Mouse (Mus musculus) heart, embryonic 12.5 days (tissue): ENCODE measurements around the gene Adap1. TPM values are rescaled to one million over a fixed set of nuclear protein-coding genes. Genes with fewer than 3 reads are reported as not detected.

Source experiments
- ATAC-seq: fragments of 200-750 bp; cut with Nextera tagmentation; 2 replicates; pipeline ENCODE4 v1.8.0; 2017; ENCODE audit warnings: moderate TSS enrichment, moderate library complexity; ENCODE audit not compliant: insufficient number of reproducible peaks, low FRiP score
- H3K27ac ChIP-seq: fragments of 300-500 bp; sonication (generic); 2 replicates; pipeline ENCODE4 v1.5.1; 2016; ENCODE audit warnings: mild to moderate bottlenecking, moderate library complexity; ENCODE audit not compliant: poor library complexity, severe bottlenecking
- H3K27me3 ChIP-seq: fragments of 300-500 bp; sonication (generic); replicated peaks from 2 replicates; pipeline ENCODE4 v1.6.1; 2016; ENCODE audit warnings: mild to moderate bottlenecking, moderate library complexity
- H3K36me3 ChIP-seq: fragments of 300-500 bp; sonication (generic); 2 replicates; pipeline ENCODE4 v1.6.1; 2016; ENCODE audit warnings: mild to moderate bottlenecking, moderate library complexity
- H3K4me1 ChIP-seq: fragments of 300-500 bp; sonication (generic); replicated peaks from 2 replicates; pipeline ENCODE4 v1.6.1; 2016; ENCODE audit warnings: mild to moderate bottlenecking
- H3K4me2 ChIP-seq: fragments of 300-500 bp; sonication (generic); 2 replicates; pipeline ENCODE4 v1.6.1; 2016; ENCODE audit warnings: mild to moderate bottlenecking, moderate library complexity
- H3K4me3 ChIP-seq: fragments of 300-500 bp; sonication (generic); 2 replicates; pipeline ENCODE4 v1.5.1; 2016; ENCODE audit warnings: mild to moderate bottlenecking
- H3K9ac ChIP-seq: fragments of 300-500 bp; sonication (generic); 2 replicates; pipeline ENCODE4 v1.6.1; 2016; ENCODE audit warnings: mild to moderate bottlenecking, moderate library complexity
- H3K9me3 ChIP-seq: fragments of 300-500 bp; sonication (generic); replicated peaks from 2 replicates; pipeline ENCODE4 v1.6.1; 2016; ENCODE audit warnings: mild to moderate bottlenecking, moderate library complexity
- WGBS: fragments of 180-500 bp; shearing (Covaris S2); methylation state at CpG from one replicate; pipeline ENCODE4 v1.1.7; 2016; 5-methylcytosine and 5-hydroxymethylcytosine counted together
- polyA plus RNA-seq: library from polyadenylated mRNA; unstranded; fragments of >200 nt; fragmentation: Nextera tagmentation; extraction: Ambion mirVana; gene quantifications from 2 replicates; pipeline ENCODE4 v1.2.1, GENCODE M21; 2016

Adap1 gene
- polyA plus RNA-seq, 1 experiment from 2014 or later = 1.1 TPM

DNA sequence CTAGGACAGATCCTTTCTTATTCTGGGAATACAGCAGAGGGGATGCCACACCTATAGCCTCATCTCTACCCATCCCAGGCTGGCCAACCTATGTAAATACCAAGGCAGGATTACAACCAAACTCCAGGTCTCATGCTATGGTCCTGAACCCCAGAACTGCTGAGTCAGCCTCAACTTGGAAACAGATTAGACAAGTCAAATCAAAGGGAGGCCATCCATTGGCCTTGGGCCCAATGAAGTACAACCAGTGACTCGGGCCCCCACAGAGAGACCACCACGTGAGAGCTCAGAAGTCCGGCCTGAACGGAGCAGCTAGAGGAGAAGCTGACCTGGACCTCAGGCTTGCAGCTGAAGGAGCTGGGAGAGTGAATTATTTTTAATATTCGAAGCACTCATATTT, 27.7 kb downstream of the Adap1 start:
- peaks cover 17% of the 10 kb centered on the region for H3K27me3 ChIP-seq
- H3K4me1 ChIP-seq = 0 out of 2 replicates have a peak, but pooled peaks cover 3% of the 10 kb centered on the region
- WGBS = 87% methylated on average over 5 of the region's 5 CpGs
- no peaks in the 10 kb centered on the region for H3K9me3 ChIP-seq
- H3K9ac ChIP-seq = no peak overlapping the region
- ATAC-seq = no peak
- H3K4me3 ChIP-seq = no peak overlapping the region
- no peak overlapping the region for H3K27ac ChIP-seq
- H3K36me3 ChIP-seq = no peaks in the 10 kb centered on the region
- no peak overlapping the region for H3K4me2 ChIP-seq

DNA sequence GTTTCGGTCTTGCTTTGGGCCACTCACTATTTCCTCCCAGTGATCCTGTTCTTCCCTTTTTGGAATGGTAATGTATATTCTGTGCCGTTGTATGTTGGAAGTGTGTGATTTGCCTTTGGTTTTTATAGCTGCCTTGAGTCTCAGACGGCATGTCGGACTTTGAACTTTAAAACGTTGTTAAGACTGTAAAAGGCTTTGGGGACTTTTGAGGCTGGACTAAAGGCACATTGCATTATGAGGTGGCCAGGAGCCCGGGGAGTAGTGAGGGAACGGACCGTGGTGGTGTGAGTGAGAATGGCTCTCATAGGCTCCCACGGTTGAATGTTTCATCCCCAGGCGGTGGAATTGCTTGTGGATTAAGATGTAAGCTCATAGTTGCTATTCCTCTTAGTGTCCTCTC, 28.3 kb downstream of the Adap1 start:
- WGBS = 84% methylated on average over 10 of the region's 10 CpGs
- no peak for ATAC-seq
- Histone ChIP-seq H3K4me3 (no peak overlapping the region), H3K27ac (no peak overlapping the region), H3K36me3 (no peaks in the 10 kb centered on the region), H3K4me1 (0 out of 2 replicates have a peak, but pooled peaks cover 3% of the 10 kb centered on the region), H3K9me3 (no peaks in the 10 kb centered on the region), H3K27me3 (peaks cover 17% of the 10 kb centered on the region), H3K4me2 (no peak overlapping the region), H3K9ac (no peak overlapping the region)

- H3K27ac ChIP-seq = no peak overlapping the region
- H3K4me2 ChIP-seq = no peak overlapping the region
- no peak for ATAC-seq
- WGBS = 67% methylated on average over 2 of the region's 2 CpGs
- H3K4me1 ChIP-seq = no peaks in the 10 kb centered on the region
- no peaks in the 10 kb centered on the region for H3K9me3 ChIP-seq
- no peaks in the 10 kb centered on the region for H3K36me3 ChIP-seq
- H3K27me3 ChIP-seq = peaks cover 10% of the 10 kb centered on the region; the same call in 1 of the 2 replicates
- H3K9ac ChIP-seq = no peak overlapping the region
- H3K4me3 ChIP-seq = no peak overlapping the region
Measured at GRCm38 (mm10) chr5:139294089-139294488, 31.3 kb downstream of the Adap1 start.

DNA sequence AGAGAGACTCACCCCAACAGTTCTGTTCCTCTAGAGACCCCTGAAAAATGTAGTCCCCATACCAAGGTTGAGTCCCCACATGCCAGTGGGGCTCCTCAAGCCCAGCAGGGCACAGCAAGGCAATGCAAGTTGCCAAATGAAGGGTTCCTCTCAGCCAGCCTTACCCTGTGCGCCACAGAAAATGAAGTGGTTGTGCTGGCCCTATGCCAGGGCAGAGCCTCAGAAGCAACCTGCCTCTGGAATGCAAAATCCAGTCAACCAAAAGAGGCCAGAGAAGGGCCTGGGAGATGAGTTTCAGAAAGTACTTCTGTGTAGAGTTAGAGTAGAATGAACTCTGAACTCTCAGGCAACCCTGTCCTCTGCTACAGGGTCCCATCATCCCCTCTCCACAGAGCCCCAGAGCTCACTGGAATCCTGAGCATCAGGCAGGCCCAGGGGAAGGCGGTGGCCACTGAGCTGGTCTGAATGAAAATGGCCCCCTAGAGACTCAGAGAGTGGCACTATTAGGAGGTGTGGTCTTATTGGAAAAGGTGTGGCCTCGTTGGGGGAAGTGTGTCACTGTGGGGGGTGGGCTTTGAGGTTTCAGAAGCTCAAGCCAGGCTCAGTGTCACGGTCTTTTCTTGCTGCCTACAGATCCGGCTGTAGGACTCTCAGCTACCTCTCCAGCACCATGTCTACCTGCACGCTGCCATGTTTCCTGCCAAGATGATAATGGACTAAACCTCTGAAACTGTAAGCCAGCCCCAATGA, 33.4 kb downstream of the Adap1 start:
- Histone ChIP-seq H3K4me3 (no peak overlapping the region), H3K36me3 (no peaks in the 10 kb centered on the region), H3K4me1 (peaks cover 2% of the 10 kb centered on the region; the same call in 1 of the 2 replicates), H3K4me2 (no peak overlapping the region), H3K27me3 (no peaks in the 10 kb centered on the region), H3K9me3 (no peaks in the 10 kb centered on the region), H3K27ac (no peak overlapping the region), H3K9ac (no peak overlapping the region)
- no peak for ATAC-seq
- WGBS = 65% methylated on average over 6 of the region's 6 CpGs

GRCm38 (mm10) chr5:139290467-139291259, 34.8 kb downstream of the Adap1 start:
- Histone ChIP-seq H3K9ac (no peak overlapping the region), H3K4me3 (no peak overlapping the region), H3K4me1 (peaks cover 12% of the 10 kb centered on the region), H3K9me3 (no peaks in the 10 kb centered on the region), H3K36me3 (no peaks in the 10 kb centered on the region), H3K27ac (no peak overlapping the region), H3K4me2 (no peak overlapping the region), H3K27me3 (no peaks in the 10 kb centered on the region)
- no peak for ATAC-seq
- 74% methylated on average over 12 of the region's 12 CpGs for WGBS

GRCm38 (mm10) chr5:139288591-139288990, 36.8 kb downstream of the Adap1 start:
- peaks cover 2% of the 10 kb centered on the region for H3K9me3 ChIP-seq
- no peak overlapping the region for H3K9ac ChIP-seq
- H3K27me3 ChIP-seq = 0 out of 2 replicates have a peak, but pooled peaks cover 9% of the 10 kb centered on the region
- ATAC-seq = no peak
- H3K36me3 ChIP-seq = no peaks in the 10 kb centered on the region
- no peak overlapping the region for H3K27ac ChIP-seq
- peaks cover 18% of the 10 kb centered on the region for H3K4me1 ChIP-seq
- H3K4me2 ChIP-seq = no peak overlapping the region
- WGBS = 79% methylated on average over 4 of the region's 4 CpGs
- H3K4me3 ChIP-seq = no peak overlapping the region

- H3K4me1 ChIP-seq = peaks cover 18% of the 10 kb centered on the region
- no peak overlapping the region for H3K27ac ChIP-seq
- H3K9ac ChIP-seq = no peak overlapping the region
- ATAC-seq = no peak
- H3K9me3 ChIP-seq = peaks cover 2% of the 10 kb centered on the region
- H3K4me2 ChIP-seq = no peak overlapping the region
- H3K36me3 ChIP-seq = no peaks in the 10 kb centered on the region
- H3K4me3 ChIP-seq = no peak overlapping the region
- 81% methylated on average over 4 of the region's 4 CpGs for WGBS
- H3K27me3 ChIP-seq = 0 out of 2 replicates have a peak, but pooled peaks cover 9% of the 10 kb centered on the region
Measured at GRCm38 (mm10) chr5:139287787-139288186, 37.6 kb downstream of the Adap1 start.

DNA sequence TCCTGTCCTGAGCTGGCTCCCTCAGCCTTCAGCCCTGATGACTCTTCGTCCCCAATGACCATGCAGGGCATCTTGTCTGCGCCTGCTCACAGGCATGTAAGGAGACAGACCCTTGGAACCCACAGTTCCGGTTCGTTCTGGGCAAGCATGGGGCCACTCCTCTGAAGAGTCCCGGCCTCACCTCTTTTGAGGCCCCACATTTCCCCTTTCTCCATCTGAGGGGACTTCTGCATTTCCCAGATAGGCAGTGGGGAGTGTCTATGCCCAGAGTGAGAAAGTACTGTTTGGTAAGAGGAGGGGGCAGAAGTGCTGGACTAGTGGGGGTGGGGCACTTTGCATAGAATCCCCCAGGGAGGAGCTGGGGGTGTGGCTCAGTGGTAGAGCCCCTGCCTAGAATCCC, 38.3 kb downstream of the Adap1 start:
- H3K9me3 ChIP-seq = peaks cover 2% of the 10 kb centered on the region
- H3K4me1 ChIP-seq = peaks cover 18% of the 10 kb centered on the region
- no peak overlapping the region for H3K27ac ChIP-seq
- H3K4me3 ChIP-seq = no peak overlapping the region
- H3K27me3 ChIP-seq = 0 out of 2 replicates have a peak, but pooled peaks cover 9% of the 10 kb centered on the region
- ATAC-seq = no peak
- no peak overlapping the region for H3K4me2 ChIP-seq
- no peaks in the 10 kb centered on the region for H3K36me3 ChIP-seq
- H3K9ac ChIP-seq = no peak overlapping the region
- WGBS = 82% methylated on average over 5 of the region's 5 CpGs

GRCm38 (mm10) chr5:139286142-139286941, 39.1 kb downstream of the Adap1 start:
- Histone ChIP-seq H3K4me2 (no peak overlapping the region), H3K9ac (no peak overlapping the region), H3K36me3 (no peaks in the 10 kb centered on the region), H3K27me3 (0 out of 2 replicates have a peak, but pooled peaks cover 9% of the 10 kb centered on the region), H3K27ac (no peak overlapping the region), H3K4me1 (peaks cover 25% of the 10 kb centered on the region), H3K4me3 (no peak overlapping the region), H3K9me3 (peaks cover 2% of the 10 kb centered on the region)
- WGBS = 48% methylated on average over 14 of the region's 14 CpGs
- no peak for ATAC-seq

DNA sequence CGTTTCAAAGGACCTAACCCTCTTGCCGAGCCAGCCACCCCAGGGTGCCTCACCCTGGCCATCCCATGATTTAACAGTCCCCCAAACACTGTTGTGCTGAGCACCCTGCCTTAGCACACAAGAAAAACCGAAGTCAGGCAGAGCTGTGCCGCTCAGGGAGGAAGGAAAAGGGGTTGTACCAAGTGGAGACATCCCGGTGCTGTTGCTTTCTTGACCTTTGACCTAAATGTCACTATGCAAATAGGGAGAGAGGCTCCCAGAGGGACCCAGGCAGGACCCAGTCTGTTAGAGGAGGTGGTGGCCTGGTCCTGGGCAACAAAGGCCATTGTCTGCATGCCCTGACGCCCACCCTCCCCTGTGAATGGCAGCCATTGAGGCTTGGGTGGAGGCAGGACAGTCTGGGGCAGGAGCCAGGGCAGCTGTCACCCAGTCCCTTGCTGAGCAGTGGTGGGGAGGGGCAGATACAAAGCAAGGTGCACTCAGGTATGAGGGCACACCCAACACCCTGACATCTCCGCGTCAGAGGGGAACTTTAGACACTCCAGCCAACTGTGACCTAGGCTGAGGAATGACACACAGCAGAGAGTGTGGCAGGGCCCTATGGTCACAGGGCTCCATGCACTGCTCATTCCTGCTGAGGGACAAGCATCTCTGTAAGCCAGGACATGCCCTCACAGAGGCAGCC, 39.9 kb downstream of the Adap1 start:
- H3K27ac ChIP-seq = no peak overlapping the region
- no peak overlapping the region for H3K4me2 ChIP-seq
- no peaks in the 10 kb centered on the region for H3K36me3 ChIP-seq
- peaks cover 9% of the 10 kb centered on the region; the same call in 1 of the 2 replicates for H3K27me3 ChIP-seq
- H3K9ac ChIP-seq = no peak overlapping the region
- ATAC-seq = no peak
- H3K9me3 ChIP-seq = peaks cover 2% of the 10 kb centered on the region
- no peak overlapping the region for H3K4me3 ChIP-seq
- 50% methylated on average over 8 of the region's 8 CpGs for WGBS
- H3K4me1 ChIP-seq = peaks cover 28% of the 10 kb centered on the region
